In the genomic region with DNA sequence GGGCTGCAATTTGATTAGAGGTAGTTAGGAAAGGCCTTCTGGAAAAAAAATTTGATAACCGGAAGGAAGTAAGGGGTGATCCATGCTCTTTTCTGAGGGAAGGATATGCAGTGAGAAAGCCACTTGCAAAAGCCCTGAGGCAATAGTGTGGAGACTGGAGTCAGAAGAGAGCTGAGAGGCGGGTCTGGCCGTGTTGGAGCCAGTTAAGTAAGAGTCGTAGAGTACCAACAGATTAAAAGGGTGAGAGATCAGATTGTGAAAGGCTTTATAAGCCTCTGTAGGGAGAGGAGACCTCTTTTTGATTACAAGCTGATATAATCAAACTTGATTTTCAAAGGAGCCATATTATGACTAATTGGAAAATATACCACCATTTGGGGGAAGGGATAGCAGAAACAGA, we compare ENCODE assay signal across 10 mouse cellular contexts. TPM values are rescaled to one million over a fixed set of nuclear protein-coding genes. Genes with fewer than 3 reads are reported as not detected.
DNase-seq lines count a peak whose midpoint lies in the region; ATAC-seq and TF ChIP-seq lines count a peak whose summit lies in the region.
"Had no signal": no experiment of that assay in that cellular context is flagged by ENCODE, and none has a peak within 500 bp of the region (broad histone marks: within the 10 kb centered on the region; RNA-seq: fewer than 3 reads in every experiment).

No protein-coding gene starts in this region.

- 57% methylated on average over 4 of the region's 4 CpGs for WGBS in forebrain, embryonic 15.5 days
- WGBS in forebrain, embryonic 11.5 days: 61% methylated on average over 4 of the region's 4 CpGs
- 11% methylated on average over 4 of the region's 4 CpGs for WGBS in liver, adult 2 months
- WGBS in hindbrain, postnatal 0 days: 59% methylated on average over 4 of the region's 4 CpGs
- WGBS in midbrain, embryonic 15.5 days: 52% methylated on average over 4 of the region's 4 CpGs

- no peak overlapping the region for H3K4me3 ChIP-seq in forebrain, embryonic 15.5 days
- H3K4me3 ChIP-seq in forebrain, embryonic 11.5 days (ENCODE audit: low read depth, low read length): no peak overlapping the region
- H3K4me3 ChIP-seq in liver, adult 2 months (ENCODE audit: insufficient read depth, low read depth, low read length): 0 out of 2 replicates have a peak overlapping the region, but pooled peaks have one; percentile 16
- no peak overlapping the region for H3K4me3 ChIP-seq in hindbrain, postnatal 0 days (ENCODE audit: low read length)
- H3K4me3 ChIP-seq in midbrain, embryonic 15.5 days: no peak overlapping the region

- no peaks in the 10 kb centered on the region for H3K9me3 ChIP-seq in forebrain, embryonic 15.5 days
- H3K9me3 ChIP-seq in forebrain, embryonic 11.5 days (ENCODE audit: control insufficient read depth, low read length): no peaks in the 10 kb centered on the region
- no peaks in the 10 kb centered on the region for H3K9me3 ChIP-seq in hindbrain, postnatal 0 days (ENCODE audit: low read length)
- no peaks in the 10 kb centered on the region for H3K9me3 ChIP-seq in midbrain, embryonic 15.5 days
- H3K9me3 ChIP-seq: forebrain, embryonic 13.5 days; midbrain, embryonic 12.5 days had no signal

- peaks cover 13% of the 10 kb centered on the region for H3K4me1 ChIP-seq in forebrain, embryonic 15.5 days
- H3K4me1 ChIP-seq in forebrain, embryonic 11.5 days (replicated peaks; ENCODE audit: control insufficient read depth, insufficient read depth, low read length): no peaks in the 10 kb centered on the region
- H3K4me1 ChIP-seq in liver, adult 2 months (ENCODE audit: control insufficient read depth, insufficient read depth, low read length): peaks cover 7% of the 10 kb centered on the region; the same call in 1 of the 2 replicates
- H3K4me1 ChIP-seq in hindbrain, postnatal 0 days (ENCODE audit: insufficient read depth, low read length): peaks cover 8% of the 10 kb centered on the region
- H3K4me1 ChIP-seq in midbrain, embryonic 15.5 days: peaks cover 15% of the 10 kb centered on the region

- DNase-seq in forebrain, embryonic 11.5 days (ENCODE audit: low spot score): no peak
- peak; percentile 89 for DNase-seq in liver, adult 2 months (ENCODE audit: extremely low read depth, low read depth, low spot score)
- no peak for DNase-seq in liver
- no peak for DNase-seq in hindbrain, postnatal 0 days (ENCODE audit: low spot score)
- no peak for DNase-seq in layer of hippocampus, adult 9-10 months (ENCODE audit: low spot score)

- H3K36me3 ChIP-seq in forebrain, embryonic 15.5 days: no peaks in the 10 kb centered on the region
- H3K36me3 ChIP-seq in forebrain, embryonic 11.5 days (ENCODE audit: control insufficient read depth, insufficient read depth, low read length): no peaks in the 10 kb centered on the region
- no peaks in the 10 kb centered on the region for H3K36me3 ChIP-seq in liver, adult 2 months (ENCODE audit: control insufficient read depth, insufficient read depth, low read length)
- no peaks in the 10 kb centered on the region for H3K36me3 ChIP-seq in hindbrain, postnatal 0 days (ENCODE audit: insufficient read depth, low read length)
- H3K36me3 ChIP-seq in midbrain, embryonic 15.5 days (replicated peaks): no peaks in the 10 kb centered on the region
- H3K36me3 ChIP-seq: midbrain, embryonic 12.5 days had no signal

- H3K27ac ChIP-seq in forebrain, embryonic 15.5 days (replicated peaks): no peak overlapping the region
- H3K27ac ChIP-seq in forebrain, embryonic 11.5 days (ENCODE audit: low read depth, low read length): no peak overlapping the region
- H3K27ac ChIP-seq in liver, adult 2 months (replicated peaks; ENCODE audit: insufficient read depth, low read depth, low read length): 0 out of 2 replicates have a peak overlapping the region, but pooled peaks have one; percentile 59
- no peak overlapping the region for H3K27ac ChIP-seq in hindbrain, postnatal 0 days
- no peak overlapping the region for H3K27ac ChIP-seq in midbrain, embryonic 15.5 days
- H3K27ac ChIP-seq: forebrain, embryonic 13.5 days; midbrain, embryonic 12.5 days had no signal

- no peak overlapping the region for H3K9ac ChIP-seq in forebrain, embryonic 15.5 days (replicated peaks)
- H3K9ac ChIP-seq in forebrain, embryonic 11.5 days (ENCODE audit: low read length): no peak overlapping the region
- H3K9ac ChIP-seq in liver, adult 2 months (ENCODE audit: low read depth, low read length): no peak overlapping the region
- peak overlapping the region; percentile 9; the same call in 1 of the 2 replicates for H3K9ac ChIP-seq in hindbrain, postnatal 0 days (replicated peaks; ENCODE audit: low read length)
- no peak overlapping the region for H3K9ac ChIP-seq in midbrain, embryonic 15.5 days
- H3K9ac ChIP-seq: midbrain, embryonic 12.5 days had no signal

- TF ChIP-seq CTCF in liver, adult 2 months (IDR thresholded peaks at IDR 0.05; ENCODE audit: low read depth, low read length): no peak
- TF ChIP-seq CTCF in hindbrain, postnatal 0 days (IDR thresholded peaks at IDR 0.05; ENCODE audit: low read depth): no peak

- no peak for ATAC-seq in forebrain, embryonic 15.5 days (replicated peaks)
- no peak for ATAC-seq in forebrain, embryonic 11.5 days (replicated peaks; ENCODE audit: low FRiP score)
- ATAC-seq in hindbrain, postnatal 0 days: no peak
- no peak for ATAC-seq in midbrain, embryonic 15.5 days (replicated peaks)
- no peak for ATAC-seq in monocyte, adult 5-6 weeks (replicated peaks; ENCODE audit: insufficient number of reproducible peaks, low FRiP score, low TSS enrichment, poor library complexity, severe bottlenecking)
- ATAC-seq: forebrain, embryonic 13.5 days had no signal

- no peaks in the 10 kb centered on the region for H3K27me3 ChIP-seq in forebrain, embryonic 15.5 days
- no peaks in the 10 kb centered on the region for H3K27me3 ChIP-seq in forebrain, embryonic 11.5 days (ENCODE audit: control insufficient read depth, insufficient read depth, low read length)
- no peaks in the 10 kb centered on the region for H3K27me3 ChIP-seq in liver, adult 2 months (ENCODE audit: control insufficient read depth, insufficient read depth, low read length)
- no peaks in the 10 kb centered on the region for H3K27me3 ChIP-seq in hindbrain, postnatal 0 days (ENCODE audit: insufficient read depth, low read length)
- H3K27me3 ChIP-seq in midbrain, embryonic 15.5 days (replicated peaks): no peaks in the 10 kb centered on the region
- H3K27me3 ChIP-seq: forebrain, embryonic 13.5 days; midbrain, embryonic 12.5 days had no signal

- H3K4me2 ChIP-seq in forebrain, embryonic 15.5 days (replicated peaks): 0 out of 2 replicates have a peak overlapping the region, but pooled peaks have one; percentile 4
- H3K4me2 ChIP-seq in forebrain, embryonic 11.5 days (ENCODE audit: low read depth, low read length, severe bottlenecking): no peak overlapping the region
- H3K4me2 ChIP-seq in hindbrain, postnatal 0 days (ENCODE audit: low read depth, low read length): 0 out of 2 replicates have a peak overlapping the region, but pooled peaks have one; percentile 88
- peak overlapping the region; percentile 90; the same call in 1 of the 2 replicates for H3K4me2 ChIP-seq in midbrain, embryonic 15.5 days

- TF ChIP-seq POLR2A in liver, adult 2 months (IDR thresholded peaks at IDR 0.05; ENCODE audit: extremely low read depth, insufficient read depth, low read length): no peak

- H3K79me2 ChIP-seq in liver, adult 2 months (ENCODE audit: control insufficient read depth, insufficient read depth, low read length): peaks cover 5% of the 10 kb centered on the region

RNA-seq across cellular contexts. Expression of a gene that starts 1.7 kb away (rescaled TPM):
- 4.1 and 4.8 TPM in 2 replicates for polyA plus RNA-seq in forebrain, embryonic 15.5 days (2015; fragmentation: Nextera tagmentation; extraction: Ambion mirVana)
- polyA plus RNA-seq in forebrain, embryonic 11.5 days (2014; fragmentation: Nextera tagmentation; extraction: Ambion mirVana): 3.5 and 4.4 TPM in 2 replicates
- total RNA-seq in liver, adult 2 months (2014; rRNA removed): 30.3 and 35.2 TPM in 2 replicates
- polyA plus RNA-seq in liver, adult 2 months (2012; rRNA removed): 2.3 and 16.9 TPM in 2 replicates
- total RNA-seq in hindbrain, postnatal 0 days (2014; rRNA removed): 12.7 and 14.8 TPM in 2 replicates
- 3.7 and 5.7 TPM in 2 replicates for polyA plus RNA-seq in hindbrain, postnatal 0 days (2015; fragmentation: Nextera tagmentation; extraction: Ambion mirVana)
- polyA plus RNA-seq in midbrain, embryonic 15.5 days (2015; fragmentation: Nextera tagmentation; extraction: Ambion mirVana): 5.1 and 5.6 TPM in 2 replicates
- total RNA-seq in monocyte, adult 5-6 weeks (2017): 73.5 to 115 TPM (median 113 TPM) in 3 replicates
